Mouse (Mus musculus) right cerebral cortex, postnatal 14 days (tissue): ENCODE results near the gene Mrpl30.

Source experiments
- DNase-seq: peaks from one replicate; pipeline ENCODE4 v3.0.0; 2022

Mrpl30 gene

GRCm38 (mm10) chr1:37903178-37903577 lies 12.9 kb downstream of the Mrpl30 start:
- peak; percentile 17 for DNase-seq

- no peak for DNase-seq
Observed at GRCm38 (mm10) chr1:37912751-37913150, 22.5 kb downstream of the Mrpl30 start.

- DNase-seq: no peak
Observed at GRCm38 (mm10) chr1:37916393-37916792, 26.1 kb downstream of the Mrpl30 start, which contains the start of gene Lyg2. Lyg2 (minus strand) TSS chr1:37916493.

DNA sequence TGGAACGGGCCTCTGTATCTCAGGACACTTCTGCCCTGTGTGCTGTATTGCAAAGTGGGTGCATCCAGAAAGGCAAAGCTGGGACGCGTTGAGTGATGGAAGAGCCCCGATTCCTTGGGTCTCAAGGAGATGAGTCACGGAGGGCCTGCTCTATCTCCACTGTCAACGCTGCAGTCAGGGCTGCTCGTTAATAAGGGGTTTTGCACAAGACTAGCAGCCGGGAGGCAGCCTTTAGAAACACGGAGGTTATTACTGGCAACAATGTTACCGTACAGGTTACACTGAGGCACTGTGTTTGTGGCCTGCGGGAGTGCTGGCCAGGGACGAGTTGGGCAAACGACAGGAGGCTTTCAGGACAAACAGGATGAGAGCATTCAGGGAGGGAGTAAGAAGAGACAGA lies 27.4 kb downstream of the Mrpl30 start:
- no peak for DNase-seq

DNA sequence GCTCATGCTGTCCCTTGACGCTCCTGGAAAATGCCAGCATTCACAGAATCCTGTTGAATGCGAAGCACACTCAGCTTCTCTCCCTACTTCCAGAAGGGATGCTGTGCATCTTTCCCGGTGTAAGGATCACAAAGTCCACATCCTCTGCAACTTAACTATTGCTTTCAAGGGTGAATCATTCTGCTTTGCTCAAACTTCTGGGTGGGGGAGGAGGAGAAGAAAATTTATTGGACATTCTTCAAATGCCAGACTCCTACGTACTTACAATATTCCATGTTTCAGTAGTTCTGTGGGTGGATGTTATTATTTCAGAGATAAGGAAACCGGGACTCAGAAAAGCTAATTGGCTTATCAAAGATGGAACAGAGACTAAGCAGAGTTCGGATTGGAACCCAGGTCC lies 27.8 kb downstream of the Mrpl30 start:
- no peak for DNase-seq

DNA sequence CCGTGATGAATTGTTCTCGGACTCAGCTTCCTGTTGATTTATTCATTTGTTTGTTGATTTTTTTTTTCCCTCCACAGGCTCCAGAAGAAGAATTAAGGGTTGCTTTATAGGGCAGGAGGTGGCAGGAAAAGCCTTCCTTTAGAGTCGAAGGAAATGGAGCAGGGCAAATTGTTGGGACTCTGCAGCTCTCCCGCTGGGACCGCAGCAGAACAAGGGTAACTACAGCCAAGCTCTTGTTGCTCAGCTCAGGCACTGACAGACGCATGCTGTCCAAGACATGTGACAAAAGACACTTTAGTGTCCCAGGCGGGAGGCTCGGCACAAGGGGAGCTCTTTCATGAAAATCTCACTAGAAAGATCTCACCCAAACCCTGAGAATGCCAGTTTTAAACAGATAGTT lies 32.3 kb downstream of the Mrpl30 start:
- no peak for DNase-seq

- DNase-seq: no peak
Observed at GRCm38 (mm10) chr1:37925971-37926370, 35.7 kb downstream of the Mrpl30 start.

GRCm38 (mm10) chr1:37931806-37932205 lies 41.5 kb downstream of the Mrpl30 start:
- no peak for DNase-seq
